Mouse (Mus musculus): Measurements from ENCODE around the gene Figla.
A peak's percentile ranks its signal among the peaks of the same experiment; 100 is the strongest.
"Not testable (repeated sequence)": the region's sequence is repeated elsewhere in the genome, so short reads cannot be mapped to it uniquely, and the experiment has no call there.

Figla gene

GRCm38 (mm10) chr6:86015871-86016270, at the start of gene Figla:
Figla (plus strand) TSS chr6:86016171.
- DNase-seq (ENCODE audit: low spot score), result no peak

GRCm38 (mm10) chr6:85966686-85967085, 49.3 kb upstream of the Figla start:
- DNase-seq (ENCODE audit: low spot score), result no peak

DNA sequence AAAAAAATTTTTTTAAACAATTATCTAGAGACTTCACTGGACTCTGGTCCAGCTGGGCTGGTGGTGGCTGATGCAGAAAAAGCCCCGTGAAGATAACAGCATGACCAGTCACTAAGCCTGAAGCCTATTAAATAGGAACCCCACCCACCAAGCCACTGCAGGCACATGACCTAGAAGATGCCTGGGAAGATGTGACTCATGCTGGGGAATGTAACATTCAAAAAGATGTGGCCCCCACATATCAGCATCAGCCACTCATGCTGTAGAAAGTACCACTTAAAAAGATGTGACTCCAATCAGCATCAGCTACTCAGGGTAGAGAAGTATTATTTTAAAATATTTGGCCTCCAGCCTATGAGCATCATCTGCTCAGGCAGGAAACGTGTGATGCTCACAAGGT, 46.1 kb upstream of the Figla start:
- peak; percentile 22 for DNase-seq (ENCODE audit: low spot score)

DNA sequence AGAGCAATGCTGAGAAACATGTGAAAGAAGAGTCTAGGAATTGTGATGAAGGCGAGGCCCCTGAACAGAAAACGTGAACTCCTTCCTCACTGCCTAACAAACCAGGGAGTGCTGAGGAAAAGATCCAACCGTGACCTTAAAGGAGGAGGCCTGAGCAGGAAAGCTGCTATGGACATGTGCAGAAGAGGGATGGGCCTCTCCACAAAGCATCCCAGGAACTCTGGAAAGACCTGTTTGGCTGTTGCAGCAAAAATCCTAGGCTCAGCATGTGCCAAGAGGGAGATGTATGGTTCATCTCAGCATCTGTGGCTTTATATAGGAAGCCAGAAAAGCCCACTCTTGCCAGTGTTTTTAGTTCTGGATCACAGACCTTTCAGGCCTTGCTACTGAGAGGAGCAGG, 43.3 kb upstream of the Figla start:
- no peak for DNase-seq (ENCODE audit: low spot score)

- no peak for DNase-seq (ENCODE audit: low spot score)
Measured at GRCm38 (mm10) chr6:85973336-85973735, 42.6 kb upstream of the Figla start.

DNA sequence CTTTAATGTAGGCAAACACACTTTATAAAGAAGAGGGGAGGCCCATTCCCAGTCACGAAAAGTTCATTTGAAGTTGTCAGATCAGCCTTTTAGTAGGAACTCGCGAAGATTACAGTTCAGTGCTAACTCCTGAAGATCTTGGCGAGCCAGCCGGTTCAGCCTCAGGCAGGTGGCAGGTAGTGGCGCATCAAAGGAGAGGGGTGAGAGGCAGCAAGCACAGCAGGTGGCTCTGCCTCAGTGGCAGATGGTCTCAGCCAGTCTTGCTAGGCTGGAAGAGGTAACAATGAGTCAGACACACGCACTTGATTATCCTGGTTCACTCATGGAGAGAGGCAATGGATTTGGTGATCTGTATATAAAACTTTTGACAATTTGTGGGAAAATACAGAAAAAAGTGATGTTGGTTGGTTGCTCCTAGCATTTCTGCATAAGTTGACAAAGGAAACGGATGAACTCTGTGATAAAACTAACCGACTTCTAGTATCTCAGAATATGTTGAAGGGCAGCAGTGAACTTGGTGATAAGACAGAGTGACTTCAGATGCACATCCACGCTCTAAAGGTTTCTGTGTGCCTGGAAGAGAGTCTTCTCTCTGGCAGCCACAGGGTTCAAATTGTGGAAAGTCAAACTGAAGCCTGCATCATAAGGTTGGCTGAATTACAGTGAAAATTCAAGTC, 40.9 kb upstream of the Figla start:
- DNase-seq (ENCODE audit: low spot score), result no peak

GRCm38 (mm10) chr6:85975761-85976160, 40.2 kb upstream of the Figla start:
- no peak for DNase-seq (ENCODE audit: low spot score)

DNA sequence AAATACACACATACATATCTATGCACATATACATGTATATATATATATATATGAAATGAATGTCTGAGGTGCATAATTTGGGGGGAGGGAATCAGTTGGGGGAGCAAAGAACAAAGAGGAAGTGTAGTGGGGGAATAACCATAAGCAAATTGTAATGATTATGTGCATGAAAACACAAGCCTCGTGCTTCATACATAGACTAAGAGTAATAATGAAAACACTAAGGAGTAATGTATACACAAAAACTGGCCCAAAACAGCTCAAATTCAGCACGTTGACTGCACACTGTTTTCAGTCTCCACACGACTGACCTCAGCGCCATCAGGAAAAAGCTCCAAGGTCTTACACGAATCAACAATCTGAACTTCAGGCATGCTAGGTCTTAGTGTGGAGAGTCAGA, 39.7 kb upstream of the Figla start:
- DNase-seq (ENCODE audit: low spot score), result no peak

- DNase-seq (ENCODE audit: low spot score), result not testable (repeated sequence)
Measured at GRCm38 (mm10) chr6:85978736-85979135, 37.2 kb upstream of the Figla start.

DNA sequence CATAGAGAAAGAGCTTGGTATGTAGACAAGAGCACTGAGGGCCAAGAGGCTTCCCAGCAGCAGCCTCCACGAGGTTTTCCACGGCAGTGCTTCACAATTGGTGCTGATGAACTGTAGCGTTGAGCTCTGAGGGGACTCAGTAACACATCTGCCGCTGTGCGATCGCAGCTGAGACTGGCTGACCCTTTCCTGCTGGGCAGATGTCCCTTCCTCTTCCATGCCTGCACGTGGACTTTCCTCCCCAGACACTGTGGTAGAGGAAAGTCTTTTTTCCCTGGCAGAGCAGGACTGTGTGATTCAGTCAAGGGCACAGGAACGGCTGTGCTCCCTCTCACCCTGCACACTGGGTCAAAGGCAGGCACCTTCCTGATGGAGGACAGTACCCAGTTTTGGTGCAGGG, 31.6 kb upstream of the Figla start:
- DNase-seq (ENCODE audit: low spot score), result no peak

GRCm38 (mm10) chr6:85989570-85989969, 26.4 kb upstream of the Figla start:
- not testable (repeated sequence) for DNase-seq (ENCODE audit: low spot score)

- not testable (repeated sequence) for DNase-seq (ENCODE audit: low spot score)
Measured at GRCm38 (mm10) chr6:85990774-85991173, 25.2 kb upstream of the Figla start.

DNA sequence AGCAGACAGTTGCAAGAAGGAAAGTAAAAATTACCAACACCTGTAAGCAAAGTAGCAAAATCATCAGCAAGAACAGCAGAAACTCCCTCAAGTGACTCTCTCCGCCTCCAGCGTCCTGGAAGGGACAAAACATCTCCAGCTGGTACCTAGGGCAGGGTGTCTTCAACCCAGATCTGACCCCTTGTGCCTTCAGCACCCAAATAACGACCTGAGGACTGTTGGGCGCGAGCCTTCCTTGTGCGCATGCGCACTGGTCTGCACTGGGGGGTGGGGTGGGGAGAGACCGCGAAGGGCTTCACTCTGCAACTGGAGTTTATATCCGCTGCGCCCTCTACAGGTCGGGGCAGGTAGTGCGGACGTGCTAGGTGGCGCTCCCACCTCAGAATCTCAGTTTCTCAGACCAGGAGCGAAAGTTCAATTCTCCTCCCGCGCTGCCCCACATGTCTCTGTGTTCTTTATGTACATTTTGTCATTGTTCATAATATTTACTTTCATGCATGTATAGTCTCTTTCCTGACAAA, 12.5 kb upstream of the Figla start:
- peak; percentile 39 for DNase-seq (ENCODE audit: low spot score)

DNA sequence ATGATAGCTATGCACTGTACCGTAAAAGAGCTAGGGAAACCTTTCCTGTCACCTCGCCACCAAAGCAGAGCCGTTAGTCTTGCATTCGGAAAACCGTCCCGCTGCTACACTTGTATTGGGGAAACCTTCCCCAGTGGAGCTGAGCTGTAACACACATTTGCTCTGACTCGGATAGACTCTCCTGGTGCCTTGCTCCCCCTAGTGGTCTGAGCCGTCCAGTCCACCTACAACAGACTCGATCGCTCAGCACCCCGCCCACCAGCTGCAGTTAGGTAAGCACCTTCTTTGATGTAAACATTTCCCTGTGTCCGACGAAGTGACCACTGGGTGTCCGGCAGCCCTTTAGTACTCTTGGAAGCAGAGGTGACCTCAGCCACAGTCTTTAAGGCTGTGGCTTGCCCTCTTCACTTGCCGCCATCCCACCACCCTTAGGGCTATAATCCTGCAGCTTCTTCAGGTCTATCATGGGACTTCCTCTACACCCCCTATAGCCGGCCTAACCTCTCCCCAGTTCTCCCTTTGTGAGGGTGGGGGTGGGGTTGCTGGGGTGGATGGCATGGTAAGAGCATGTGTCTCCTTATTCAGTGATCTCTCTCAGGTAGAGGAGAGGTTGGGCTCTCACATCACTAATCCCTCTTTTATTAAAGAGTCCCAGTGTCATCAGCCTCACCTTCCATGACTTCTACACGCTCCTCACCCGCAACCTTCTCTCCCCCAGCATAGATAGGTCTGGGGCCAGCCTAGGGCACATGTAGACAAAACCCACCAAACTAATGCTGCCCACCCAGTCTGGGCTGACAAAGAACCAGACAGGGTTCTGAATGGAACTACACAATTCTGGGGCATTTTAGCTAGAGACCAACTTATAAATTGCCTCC, 11.5 kb upstream of the Figla start:
- DNase-seq (ENCODE audit: low spot score), result peak; percentile 79

DNA sequence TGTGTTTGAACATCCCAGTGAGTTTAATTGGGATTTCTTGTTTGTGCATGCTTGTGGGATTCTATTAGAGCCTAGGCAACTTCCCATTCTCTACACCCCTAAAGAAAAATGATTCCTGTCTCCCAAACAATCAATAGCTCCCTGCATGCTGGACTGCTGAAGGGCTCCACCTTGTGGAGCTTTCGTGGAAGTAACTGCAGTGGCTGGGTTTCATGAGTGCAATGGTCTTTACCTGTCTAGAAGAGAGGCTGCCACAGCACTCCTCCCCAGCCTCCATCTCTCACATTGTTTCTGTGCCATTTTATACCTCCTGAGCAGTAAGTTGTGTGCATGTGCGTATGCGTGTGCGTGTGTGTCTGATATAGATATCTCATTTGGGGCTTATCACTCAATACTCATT, 6.0 kb upstream of the Figla start:
- peak; percentile 49 for DNase-seq (ENCODE audit: low spot score)

DNA sequence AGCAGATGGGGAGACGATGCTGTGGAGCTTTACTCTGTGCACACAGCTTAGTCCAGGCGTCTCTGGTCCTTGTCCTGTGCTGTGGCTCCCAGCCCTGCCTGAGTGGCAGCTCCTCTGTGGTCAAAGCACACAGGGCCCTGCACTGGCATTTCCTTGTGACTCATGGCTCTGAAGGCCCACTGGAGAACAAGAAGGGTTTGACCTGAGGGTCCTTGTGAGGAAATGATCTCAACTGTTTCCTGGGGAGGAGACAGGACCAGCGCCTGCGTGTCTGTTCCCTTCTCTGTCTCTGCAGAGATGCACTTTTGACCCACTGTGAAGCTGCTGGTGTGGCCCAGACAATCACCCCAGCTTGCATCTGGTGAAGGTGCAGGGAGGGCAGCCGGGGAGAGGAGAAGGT, 1.2 kb upstream of the Figla start:
- DNase-seq (ENCODE audit: low spot score), result not testable (repeated sequence)

- no peak for DNase-seq (ENCODE audit: low spot score)
Measured at GRCm38 (mm10) chr6:86016793-86017350, 901 bp downstream of the Figla start.

- no peak for DNase-seq (ENCODE audit: low spot score)
Measured at GRCm38 (mm10) chr6:86019415-86020237, 3.7 kb downstream of the Figla start.

DNA sequence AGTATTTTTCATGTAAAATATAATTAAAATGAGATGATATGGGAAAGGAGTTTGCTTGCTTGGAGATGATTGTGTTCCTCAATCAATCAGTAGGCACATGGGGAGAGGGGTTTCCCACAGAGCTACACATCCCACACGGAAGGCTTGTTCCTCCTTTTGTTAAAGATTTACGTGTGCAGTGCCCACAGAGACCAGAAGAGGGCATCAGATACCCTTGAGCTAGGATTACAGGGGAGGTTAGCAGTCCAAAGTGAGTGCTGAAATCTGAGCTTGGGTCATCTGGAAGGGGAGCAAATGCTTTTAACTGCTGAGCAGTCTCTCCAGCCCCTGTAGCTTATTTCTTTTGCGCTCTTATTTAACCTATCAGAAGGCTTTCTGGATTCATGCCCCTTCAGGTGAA, 5.0 kb downstream of the Figla start:
- peak; percentile 51 for DNase-seq (ENCODE audit: low spot score)

GRCm38 (mm10) chr6:86026632-86027292, 10.8 kb downstream of the Figla start:
- no peak for DNase-seq (ENCODE audit: low spot score)

DNA sequence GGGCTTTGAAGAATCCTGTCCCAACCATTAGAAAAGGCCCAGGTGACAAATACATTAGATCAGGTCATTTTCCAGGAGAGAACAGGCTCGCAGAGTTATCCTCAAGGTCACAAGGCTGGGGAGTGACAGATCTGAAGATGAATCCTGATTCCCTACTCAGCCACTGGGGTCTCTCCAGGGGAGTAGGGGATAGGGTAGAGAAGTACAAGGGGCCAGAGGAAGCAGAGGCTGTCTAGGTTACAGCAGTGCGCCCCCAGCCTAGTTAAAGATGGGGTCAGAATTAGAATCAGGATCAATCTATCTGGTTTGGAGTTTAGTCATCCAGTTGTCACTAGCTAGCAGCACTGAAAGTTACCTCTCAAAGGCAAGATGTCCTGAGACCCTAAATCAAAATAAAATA, 12.2 kb downstream of the Figla start:
- no peak for DNase-seq (ENCODE audit: low spot score)
